ENCODE assay signal across 28 mouse cellular contexts in genomic region chr2:153370871-153371270, GRCm38 (mm10).
"Had no signal": no experiment of that assay in that cellular context is flagged by ENCODE, and none has a peak within 500 bp of the region (broad histone marks: within the 10 kb centered on the region; RNA-seq: fewer than 3 reads in every experiment).

No protein-coding gene starts in this region.

- H3K9ac ChIP-seq: heart, embryonic 13.5 days; heart, embryonic 15.5 days; hindbrain, embryonic 13.5 days; hindbrain, embryonic 15.5 days; intestine, embryonic 15.5 days; kidney, embryonic 15.5 days; limb, embryonic 12.5 days; liver, embryonic 13.5 days; liver, embryonic 15.5 days had no signal

- ATAC-seq: inflammation-experienced regulatory T-cells, adult 6 months; intestine, embryonic 15.5 days; intestine, postnatal 0 days had no signal

- H3K27ac ChIP-seq: heart, adult 2 months; heart, embryonic 13.5 days; heart, embryonic 15.5 days; hindbrain, embryonic 13.5 days; hindbrain, embryonic 15.5 days; intestine, embryonic 15.5 days; kidney, embryonic 15.5 days; kidney, postnatal 0 days; limb, embryonic 10.5 days; limb, embryonic 12.5 days; liver, embryonic 13.5 days; liver, embryonic 15.5 days had no signal

- H3K27me3 ChIP-seq: heart, embryonic 13.5 days; heart, embryonic 15.5 days; hindbrain, embryonic 13.5 days; hindbrain, embryonic 15.5 days; intestine, embryonic 15.5 days; kidney, embryonic 15.5 days; limb, embryonic 12.5 days; liver, embryonic 13.5 days; liver, embryonic 15.5 days had no signal

- H3K9me3 ChIP-seq: heart, embryonic 13.5 days; heart, embryonic 15.5 days; hindbrain, embryonic 13.5 days; hindbrain, embryonic 15.5 days; intestine, embryonic 15.5 days; kidney, embryonic 15.5 days; limb, embryonic 10.5 days; limb, embryonic 12.5 days; liver, embryonic 13.5 days; liver, embryonic 15.5 days had no signal

- DNase-seq: gastrocnemius, postnatal 14 days; gastrocnemius, postnatal 36 days; heart, adult 11 months; heart, adult 2 months; heart, postnatal 14 days; heart, postnatal 36 days; kidney, adult 2 months; kidney, adult 9 months; kidney, postnatal 14 days; kidney, postnatal 36 days; layer of hippocampus, adult 9-11 months; layer of hippocampus, postnatal 36 days; liver; liver, embryonic 13.5 days had no signal

- H3K4me2 ChIP-seq: heart, embryonic 11.5 days; heart, embryonic 13.5 days; heart, embryonic 15.5 days; hindbrain, embryonic 13.5 days; hindbrain, embryonic 15.5 days; intestine, embryonic 15.5 days; kidney, embryonic 15.5 days; limb, embryonic 12.5 days; liver, embryonic 11.5 days; liver, embryonic 13.5 days; liver, embryonic 15.5 days had no signal

- H3K4me1 ChIP-seq: heart, embryonic 13.5 days; heart, embryonic 15.5 days; intestine, embryonic 15.5 days; kidney, embryonic 15.5 days; limb, embryonic 10.5 days; limb, embryonic 12.5 days; liver, embryonic 15.5 days had no signal

- H3K4me3 ChIP-seq: heart, adult 2 months; heart, embryonic 13.5 days; heart, embryonic 15.5 days; hindbrain, embryonic 13.5 days; hindbrain, embryonic 15.5 days; intestine, embryonic 15.5 days; kidney, embryonic 15.5 days; limb, embryonic 10.5 days; limb, embryonic 12.5 days; liver, embryonic 13.5 days; liver, embryonic 15.5 days had no signal
